Mouse (Mus musculus): ENCODE measurements around the gene Rundc3a. TPM values are rescaled to one million over a fixed set of nuclear protein-coding genes. Genes with fewer than 3 reads are reported as not detected.

The Rundc3a gene
- 125 and 137 TPM in 2 replicates for polyA plus RNA-seq (2015; fragmentation: Nextera tagmentation; extraction: Ambion mirVana)

GRCm38 (mm10) chr11:102393238-102393634 lies at the start of gene Rundc3a:
Gene Rundc3a, plus strand, starts transcription at chr11:102393403.

GRCm38 (mm10) chr11:102366103-102366502 lies 27.1 kb upstream of the Rundc3a start, which contains the start of gene Slc4a1:
Gene Slc4a1, minus strand, starts transcription at chr11:102366203.

GRCm38 (mm10) chr11:102407834-102408215 lies 14.6 kb downstream of the Rundc3a start, which contains the start of gene Slc25a39:
Gene Slc25a39, minus strand, starts transcription at chr11:102407946.

GRCm38 (mm10) chr11:102430121-102431017 lies 37.2 kb downstream of the Rundc3a start, which contains the start of gene Grn:
Gene Grn, plus strand, starts transcription at chr11:102430315.

GRCm38 (mm10) chr11:102447497-102447896 lies 54.3 kb downstream of the Rundc3a start, which contains the start of gene Fam171a2:
Gene Fam171a2, minus strand, starts transcription at chr11:102447682.

Small RNA genes within 50 kb of the gene (microRNA-seq; reads per million reads assigned to microRNA genes)
- not detected for gene Mir6930

Other genes starting within 250 kb of the Rundc3a start
- gene Nags, start 247.9 kb upstream of the Rundc3a start, polyA plus RNA-seq (2015; fragmentation: Nextera tagmentation; extraction: Ambion mirVana) = not detected in 2 replicates
- 42.7 and 43.3 TPM in 2 replicates for gene Tmem101, start 237.0 kb upstream of the Rundc3a start, polyA plus RNA-seq (2015; fragmentation: Nextera tagmentation; extraction: Ambion mirVana)
- 136 and 156 TPM in 2 replicates for gene Lsm12, start 208.1 kb upstream of the Rundc3a start, polyA plus RNA-seq (2015; fragmentation: Nextera tagmentation; extraction: Ambion mirVana)
- gene G6pc3, start 203.8 kb upstream of the Rundc3a start, polyA plus RNA-seq (2015; fragmentation: Nextera tagmentation; extraction: Ambion mirVana) = 51.6 and 52.5 TPM in 2 replicates
- gene Hdac5, start 163.2 kb upstream of the Rundc3a start, polyA plus RNA-seq (2015; fragmentation: Nextera tagmentation; extraction: Ambion mirVana) = 60.3 and 69.2 TPM in 2 replicates
- 0.92 and 1.2 TPM in 2 replicates for gene BC030867, start 144.5 kb upstream of the Rundc3a start, polyA plus RNA-seq (2015; fragmentation: Nextera tagmentation; extraction: Ambion mirVana)
- 0.55 and 0.71 TPM in 2 replicates for gene Asb16, start 124.7 kb upstream of the Rundc3a start, polyA plus RNA-seq (2015; fragmentation: Nextera tagmentation; extraction: Ambion mirVana)
- 69.9 and 75.7 TPM in 2 replicates for gene Tmub2, start 108.5 kb upstream of the Rundc3a start, polyA plus RNA-seq (2015; fragmentation: Nextera tagmentation; extraction: Ambion mirVana)
- gene Atxn7l3, start 96.8 kb upstream of the Rundc3a start, polyA plus RNA-seq (2015; fragmentation: Nextera tagmentation; extraction: Ambion mirVana) = 29.2 and 32.9 TPM in 2 replicates
- gene Ubtf, start 73.7 kb upstream of the Rundc3a start, polyA plus RNA-seq (2015; fragmentation: Nextera tagmentation; extraction: Ambion mirVana) = 70.3 and 72.4 TPM in 2 replicates
- gene Slc4a1, start 27.2 kb upstream of the Rundc3a start, polyA plus RNA-seq (2015; fragmentation: Nextera tagmentation; extraction: Ambion mirVana) = 0.32 and 0.57 TPM in 2 replicates
- gene Slc25a39, start 14.5 kb downstream of the Rundc3a start, polyA plus RNA-seq (2015; fragmentation: Nextera tagmentation; extraction: Ambion mirVana) = 168 and 172 TPM in 2 replicates
- 115 and 118 TPM in 2 replicates for gene Grn, start 36.9 kb downstream of the Rundc3a start, polyA plus RNA-seq (2015; fragmentation: Nextera tagmentation; extraction: Ambion mirVana)
- 29.9 and 35.7 TPM in 2 replicates for gene Fam171a2, start 54.3 kb downstream of the Rundc3a start, polyA plus RNA-seq (2015; fragmentation: Nextera tagmentation; extraction: Ambion mirVana)
- 11.8 and 12.6 TPM in 2 replicates for gene Itga2b, start 76.7 kb downstream of the Rundc3a start, polyA plus RNA-seq (2015; fragmentation: Nextera tagmentation; extraction: Ambion mirVana)
- gene Gpatch8, start 163.0 kb downstream of the Rundc3a start, polyA plus RNA-seq (2015; fragmentation: Nextera tagmentation; extraction: Ambion mirVana) = 43.7 and 50.5 TPM in 2 replicates
- gene Gm11627, start 186.1 kb downstream of the Rundc3a start, polyA plus RNA-seq (2015; fragmentation: Nextera tagmentation; extraction: Ambion mirVana) = 9.7 and 10.1 TPM in 2 replicates
- gene Fzd2, start 211.0 kb downstream of the Rundc3a start, polyA plus RNA-seq (2015; fragmentation: Nextera tagmentation; extraction: Ambion mirVana) = 8.4 and 8.8 TPM in 2 replicates

Data from neural tube, postnatal 0 days (tissue).